Mouse (Mus musculus): ENCODE measurements at regions not wholly inside any gene's neighbourhood (a gene's known extent, or its start where the extent isn't known, plus 50 kb on each side); places are given as distances from the start of the nearest gene placed in this dataset.
"Not testable (repeated sequence)": the region's sequence is repeated elsewhere in the genome, so short reads cannot be mapped to it uniquely, and the experiment has no call there.

GRCm38 (mm10) chr7:60492028-60492995 lies 352.3 kb upstream of the Snrpn start:
- peak; percentile 2 for DNase-seq

GRCm38 (mm10) chr7:60487839-60488454 lies 347.9 kb upstream of the Snrpn start:
- DNase-seq = not testable (repeated sequence)

- DNase-seq = not testable (repeated sequence)
Measured at GRCm38 (mm10) chr7:60450074-60450603, 310.1 kb upstream of the Snrpn start.

- DNase-seq = not testable (repeated sequence)
Measured at GRCm38 (mm10) chr7:60449239-60450073, 309.4 kb upstream of the Snrpn start.

- DNase-seq = no peak
Measured at GRCm38 (mm10) chr7:60438781-60439180, 298.8 kb upstream of the Snrpn start.

GRCm38 (mm10) chr7:60391011-60391863 lies 251.2 kb upstream of the Snrpn start:
- DNase-seq = peak; percentile 18

GRCm38 (mm10) chr7:60386957-60387356 lies 246.9 kb upstream of the Snrpn start:
- DNase-seq = not testable (repeated sequence)

GRCm38 (mm10) chr7:60374001-60374400 lies 234.0 kb upstream of the Snrpn start:
- not testable (repeated sequence) for DNase-seq

- DNase-seq = not testable (repeated sequence)
Measured at GRCm38 (mm10) chr7:60352206-60352605, 212.2 kb upstream of the Snrpn start.

Data from lung, postnatal 36 days (tissue).